Mouse (Mus musculus): ENCODE measurements around the gene Kdm4d. TPM values are rescaled to one million over a fixed set of nuclear protein-coding genes. Genes with fewer than 3 reads are reported as not detected.
"Not testable (repeated sequence)": the region's sequence is repeated elsewhere in the genome, so short reads cannot be mapped to it uniquely, and the experiment has no call there.

Kdm4d gene
- polyA plus RNA-seq, 1 experiment from 2014 or later, result 0.06 TPM

- H3K4me2 ChIP-seq (ENCODE audit: low read depth, low read length), result no peak overlapping the region
- DNase-seq, result no peak
- H3K27me3 ChIP-seq (ENCODE audit: insufficient read depth, low read length), result no peaks in the 10 kb centered on the region
- no peak overlapping the region for H3K27ac ChIP-seq (ENCODE audit: low read depth)
- no peak for ATAC-seq
- no peak overlapping the region for H3K4me3 ChIP-seq (ENCODE audit: low read depth, low read length)
- 78% methylated on average over 3 of the region's 3 CpGs for WGBS (ENCODE audit: insufficient replicate concordance)
- H3K36me3 ChIP-seq (replicated peaks; ENCODE audit: insufficient read depth, low read length), result 0 out of 2 replicates have a peak, but pooled peaks cover 2% of the 10 kb centered on the region
- no peaks in the 10 kb centered on the region for H3K4me1 ChIP-seq (ENCODE audit: insufficient read depth)
- H3K9ac ChIP-seq (replicated peaks), result no peak overlapping the region
- TF ChIP-seq CTCF (IDR thresholded peaks at IDR 0.05; ENCODE audit: low read depth), result no peak
- TF ChIP-seq EP300 (IDR thresholded peaks at IDR 0.05; ENCODE audit: low read depth), result no peak
- H3K9me3 ChIP-seq (ENCODE audit: low read length), result no peaks in the 10 kb centered on the region
These were observed 17.8 kb upstream of the Kdm4d start for GRCm38 (mm10) chr9:14518105-14518504.

DNA sequence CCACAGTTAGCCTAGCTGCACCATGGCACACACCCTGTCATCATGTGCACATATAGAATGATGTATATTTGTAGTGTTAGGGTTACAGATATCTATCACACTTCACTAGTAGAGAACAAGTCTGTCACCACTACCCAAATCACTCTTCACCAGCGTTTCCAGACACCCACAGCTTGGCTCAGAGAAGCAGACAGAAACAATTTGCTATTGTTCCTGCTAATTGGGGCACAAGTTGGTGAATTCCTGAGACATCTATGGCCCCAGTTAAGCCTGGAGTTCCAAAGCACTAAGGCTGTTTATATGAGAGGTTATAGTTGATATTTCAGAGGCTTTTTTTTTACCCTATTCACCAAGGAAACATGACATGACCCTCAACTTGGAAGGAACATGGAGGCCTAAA, 17.0 kb upstream of the Kdm4d start:
- 61% methylated on average over 1 of the region's 1 CpGs for WGBS (ENCODE audit: insufficient replicate concordance)
- ATAC-seq, result no peak

DNA sequence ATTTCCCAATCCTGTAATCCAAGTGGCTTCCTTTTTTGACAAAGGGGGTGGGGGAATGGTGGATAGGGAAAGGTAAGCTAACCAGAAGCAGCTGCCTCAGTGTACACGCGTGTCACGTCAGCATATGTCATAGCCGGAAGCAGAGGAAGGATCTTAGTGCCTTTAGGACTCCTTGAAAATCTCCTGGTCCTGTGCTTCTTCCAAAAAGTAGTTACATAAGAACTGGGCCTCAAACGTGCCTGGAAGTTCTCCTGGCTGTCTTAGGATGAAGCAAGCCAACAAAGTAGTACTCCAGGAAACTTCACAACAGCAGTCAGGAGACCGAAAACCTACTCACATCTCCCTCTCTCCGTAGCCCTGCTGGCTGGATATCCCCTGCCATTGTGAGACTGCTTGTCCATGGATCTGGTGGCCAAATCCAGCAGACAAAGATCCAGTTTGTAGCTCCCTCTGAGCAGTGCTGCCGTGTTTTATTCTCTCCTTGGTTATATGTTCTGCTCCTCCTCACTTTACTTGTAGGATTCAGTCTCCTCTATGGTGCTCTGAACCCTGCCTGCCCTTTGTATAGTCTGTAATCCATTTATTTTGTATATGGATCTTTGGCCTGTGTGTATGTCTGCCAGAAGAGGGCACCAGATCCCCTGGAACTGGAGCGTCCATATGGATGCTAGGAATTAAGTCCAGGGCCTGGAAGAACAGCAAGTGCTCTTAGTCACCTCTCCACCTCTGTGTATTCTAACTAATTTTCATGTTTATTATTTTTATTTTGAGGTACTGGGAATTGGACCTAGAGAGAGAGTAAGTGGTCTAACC, 12.6 kb upstream of the Kdm4d start:
- Histone ChIP-seq H3K4me2 (ENCODE audit: low read depth, low read length) (no peak overlapping the region), H3K9ac (replicated peaks) (no peak overlapping the region), H3K27ac (ENCODE audit: low read depth) (no peak overlapping the region), H3K4me3 (ENCODE audit: low read depth, low read length) (no peak overlapping the region), H3K36me3 (replicated peaks; ENCODE audit: insufficient read depth, low read length) (peaks cover 39% of the 10 kb centered on the region), H3K27me3 (ENCODE audit: insufficient read depth, low read length) (no peaks in the 10 kb centered on the region), H3K4me1 (ENCODE audit: insufficient read depth) (no peaks in the 10 kb centered on the region), H3K9me3 (ENCODE audit: low read length) (no peaks in the 10 kb centered on the region)
- WGBS (ENCODE audit: insufficient replicate concordance), result 81% methylated on average over 9 of the region's 9 CpGs
- ATAC-seq (no peak), DNase-seq (no peak)
- no peak for TF ChIP-seq EP300 (IDR thresholded peaks at IDR 0.05; ENCODE audit: low read depth)
- TF ChIP-seq CTCF (IDR thresholded peaks at IDR 0.05; ENCODE audit: low read depth), result peak; percentile 64

More for the DNA sequence above, 17.0 kb upstream of the Kdm4d start:
- no peaks in the 10 kb centered on the region for H3K4me1 ChIP-seq (ENCODE audit: insufficient read depth)
- H3K4me3 ChIP-seq (ENCODE audit: low read depth, low read length), result no peak overlapping the region
- DNase-seq, result no peak
- no peak overlapping the region for H3K4me2 ChIP-seq (ENCODE audit: low read depth, low read length)
- no peaks in the 10 kb centered on the region for H3K9me3 ChIP-seq (ENCODE audit: low read length)
- no peaks in the 10 kb centered on the region for H3K27me3 ChIP-seq (ENCODE audit: insufficient read depth, low read length)
- H3K27ac ChIP-seq (ENCODE audit: low read depth), result no peak overlapping the region
- H3K9ac ChIP-seq (replicated peaks), result no peak overlapping the region
- TF ChIP-seq CTCF (IDR thresholded peaks at IDR 0.05; ENCODE audit: low read depth), result no peak
- H3K36me3 ChIP-seq (replicated peaks; ENCODE audit: insufficient read depth, low read length), result peaks cover 10% of the 10 kb centered on the region

GRCm38 (mm10) chr9:14500916-14501424, 688 bp upstream of the Kdm4d start:
- Histone ChIP-seq H3K4me1 (ENCODE audit: insufficient read depth) (peaks cover 8% of the 10 kb centered on the region), H3K36me3 (replicated peaks; ENCODE audit: insufficient read depth, low read length) (peaks cover 34% of the 10 kb centered on the region), H3K9ac (replicated peaks) (peak overlapping the region; percentile 78), H3K27me3 (ENCODE audit: insufficient read depth, low read length) (no peaks in the 10 kb centered on the region), H3K4me3 (ENCODE audit: low read depth, low read length) (peak overlapping the region; percentile 86), H3K9me3 (ENCODE audit: low read length) (no peaks in the 10 kb centered on the region), H3K4me2 (ENCODE audit: low read depth, low read length) (peak overlapping the region; percentile 97), H3K27ac (ENCODE audit: low read depth) (peak overlapping the region; percentile 73)
- TF ChIP-seq CTCF (IDR thresholded peaks at IDR 0.05; ENCODE audit: low read depth), result no peak
- no peak for TF ChIP-seq EP300 (IDR thresholded peaks at IDR 0.05; ENCODE audit: low read depth)
- DNase-seq (no peak), ATAC-seq (no peak; the same call in 1 of the 2 replicates)
- WGBS (ENCODE audit: insufficient replicate concordance), result 3% methylated on average over 10 of the region's 10 CpGs

DNA sequence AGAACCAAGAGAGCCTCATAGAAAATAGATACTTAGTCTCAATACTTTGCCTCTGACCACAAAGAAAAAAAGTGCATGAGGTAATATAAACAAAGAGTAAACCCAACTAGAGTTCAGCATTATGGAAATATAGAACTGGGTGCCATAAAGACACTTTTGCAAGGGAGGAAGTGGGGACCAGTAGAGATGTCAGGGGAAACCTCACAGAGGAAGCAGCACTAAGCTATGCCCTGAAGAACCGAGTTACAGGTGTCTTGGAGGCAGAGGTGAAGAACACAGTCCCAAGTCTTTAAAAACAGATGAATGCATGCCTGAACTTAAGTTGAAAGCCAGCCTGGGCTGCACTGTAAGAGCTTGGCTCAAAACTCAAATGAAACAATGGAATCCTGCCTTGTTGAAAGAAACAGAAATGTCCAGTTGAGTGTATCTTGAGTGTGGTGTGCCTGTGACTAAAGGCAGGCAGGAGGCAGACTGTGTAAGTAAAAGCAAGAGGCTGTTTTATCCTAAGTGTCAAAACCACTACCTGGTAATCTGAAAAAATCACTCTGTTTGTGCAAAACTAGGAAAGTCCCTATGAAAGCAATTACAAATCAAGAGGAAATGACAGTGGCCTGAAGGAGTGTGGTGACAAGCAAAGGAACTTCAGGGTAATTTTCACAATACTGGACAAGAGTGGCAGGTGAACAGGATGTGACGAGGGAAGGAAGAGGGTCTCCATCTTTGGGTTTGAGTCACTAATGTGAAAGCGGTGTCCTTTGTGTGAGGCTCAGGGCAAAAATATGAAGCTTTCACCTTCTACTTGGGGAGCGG, 1.2 kb downstream of the Kdm4d start:
- H3K4me1 ChIP-seq (ENCODE audit: insufficient read depth), result peaks cover 8% of the 10 kb centered on the region
- no peak overlapping the region for H3K9ac ChIP-seq (replicated peaks)
- peak overlapping the region; percentile 97 for H3K4me2 ChIP-seq (ENCODE audit: low read depth, low read length)
- H3K27ac ChIP-seq (ENCODE audit: low read depth), result no peak overlapping the region
- TF ChIP-seq CTCF (IDR thresholded peaks at IDR 0.05; ENCODE audit: low read depth) (no peak), EP300 (IDR thresholded peaks at IDR 0.05; ENCODE audit: low read depth) (no peak)
- no peaks in the 10 kb centered on the region for H3K9me3 ChIP-seq (ENCODE audit: low read length)
- no peak for DNase-seq
- peaks cover 17% of the 10 kb centered on the region for H3K36me3 ChIP-seq (replicated peaks; ENCODE audit: insufficient read depth, low read length)
- H3K27me3 ChIP-seq (ENCODE audit: insufficient read depth, low read length), result no peaks in the 10 kb centered on the region
- 67% methylated on average over 4 of the region's 4 CpGs for WGBS (ENCODE audit: insufficient replicate concordance)
- ATAC-seq, result no peak
- no peak overlapping the region for H3K4me3 ChIP-seq (ENCODE audit: low read depth, low read length)

- not testable (repeated sequence) for H3K9ac ChIP-seq (replicated peaks); H3K36me3 ChIP-seq (replicated peaks; ENCODE audit: insufficient read depth, low read length); H3K4me3 ChIP-seq (ENCODE audit: low read depth, low read length); H3K4me1 ChIP-seq (ENCODE audit: insufficient read depth); H3K4me2 ChIP-seq (ENCODE audit: low read depth, low read length); H3K27ac ChIP-seq (ENCODE audit: low read depth); H3K9me3 ChIP-seq (ENCODE audit: low read length); ATAC-seq; H3K27me3 ChIP-seq (ENCODE audit: insufficient read depth, low read length); DNase-seq
- WGBS (ENCODE audit: insufficient replicate concordance), result 71% methylated on average over 9 of the region's 12 CpGs
These were observed 36.6 kb downstream of the Kdm4d start for GRCm38 (mm10) chr9:14463668-14464067.

DNA sequence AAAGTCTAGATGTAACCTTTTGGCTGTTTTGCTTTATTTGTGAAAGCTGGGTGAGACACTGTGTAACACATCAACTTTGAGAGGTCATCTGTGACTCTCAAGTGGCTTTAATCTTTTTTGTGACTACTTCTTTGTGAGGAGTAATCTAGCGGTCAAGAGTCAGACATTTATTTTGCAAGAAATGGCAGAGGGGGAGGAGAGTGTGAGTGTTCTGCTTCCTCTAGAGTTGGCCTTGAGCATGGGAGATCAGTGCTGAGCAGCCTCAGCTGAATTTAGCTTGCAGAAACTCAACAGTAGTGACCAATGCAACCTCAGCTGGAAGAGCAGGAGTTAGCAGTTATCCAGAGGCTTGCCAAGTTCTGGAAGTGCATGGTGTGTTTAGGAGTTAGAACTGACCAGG, 37.7 kb downstream of the Kdm4d start:
- not testable (repeated sequence) for H3K27me3 ChIP-seq (ENCODE audit: insufficient read depth, low read length); H3K9me3 ChIP-seq (ENCODE audit: low read length); H3K27ac ChIP-seq (ENCODE audit: low read depth); H3K9ac ChIP-seq (replicated peaks); H3K4me2 ChIP-seq (ENCODE audit: low read depth, low read length); H3K4me1 ChIP-seq (ENCODE audit: insufficient read depth); H3K36me3 ChIP-seq (replicated peaks; ENCODE audit: insufficient read depth, low read length); ATAC-seq; DNase-seq; H3K4me3 ChIP-seq (ENCODE audit: low read depth, low read length)
- 50% methylated on average over 1 of the region's 1 CpGs for WGBS (ENCODE audit: insufficient replicate concordance)

Measured in liver, postnatal 0 days (tissue).